Mouse (Mus musculus) brown adipose tissue, adult 24 weeks (tissue): ENCODE data around the gene Fbxo9. TPM values are rescaled to one million over a fixed set of nuclear protein-coding genes. Genes with fewer than 3 reads are reported as not detected.

ENCODE experiments used
- H3K27ac ChIP-seq: fragments of 200-500 bp; replicated peaks from 2 replicates; pipeline ENCODE4 v1.5.1; 2012; ENCODE audit warnings: low read depth, mild to moderate bottlenecking, low read length
- H3K4me1 ChIP-seq: fragments of 200-500 bp; 2 replicates; pipeline ENCODE4 v1.6.1; 2012; ENCODE audit warnings: low read length, mixed read lengths; ENCODE audit not compliant: control insufficient read depth, insufficient read depth, insufficient read length
- H3K4me3 ChIP-seq: fragments of 200-500 bp; 2 replicates; pipeline ENCODE4 v1.5.1; 2012; ENCODE audit warnings: low read depth, mild to moderate bottlenecking, low read length, moderate library complexity; ENCODE audit not compliant: insufficient read depth
- polyA plus RNA-seq: library from polyadenylated mRNA; stranded (reverse); fragments of >200 nt; gene quantifications from 2 replicates; pipeline ENCODE4 v1.2.4, GENCODE M21; 2012; ENCODE audit not compliant: missing spikeins, insufficient read depth, insufficient read length

The Fbxo9 gene
- polyA plus RNA-seq, 1 experiment: 70.2 TPM

- Histone ChIP-seq H3K4me3 (no peak overlapping the region), H3K27ac (peak overlapping the region; percentile 94), H3K4me1 (peaks cover 22% of the 10 kb centered on the region)
Measured at GRCm38 (mm10) chr9:78121985-78122384, 13.1 kb upstream of the Fbxo9 start.

DNA sequence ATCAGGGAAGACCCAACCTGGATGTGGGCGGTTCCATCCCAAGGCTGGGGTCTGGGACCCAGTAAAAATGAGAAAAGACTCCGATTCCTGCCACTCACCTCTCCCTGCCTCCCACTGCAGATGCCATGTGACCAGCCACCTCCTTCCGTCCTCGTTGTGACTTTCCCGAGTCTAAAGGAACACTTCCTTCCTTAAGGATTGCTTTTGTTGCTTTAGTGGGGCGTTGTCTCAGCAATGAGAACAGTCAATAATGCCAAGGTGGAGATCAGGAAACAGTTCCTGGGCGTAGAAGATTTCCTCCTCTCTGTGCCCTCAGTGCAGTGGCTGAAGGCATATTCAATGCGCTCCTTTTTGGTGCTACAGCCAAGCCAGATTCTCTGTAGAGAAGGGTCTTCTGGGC, 12.5 kb upstream of the Fbxo9 start:
- H3K27ac ChIP-seq: peak overlapping the region; percentile 94
- peak overlapping the region; percentile 24; the same call in 1 of the 2 replicates for H3K4me3 ChIP-seq
- H3K4me1 ChIP-seq: peaks cover 19% of the 10 kb centered on the region

DNA sequence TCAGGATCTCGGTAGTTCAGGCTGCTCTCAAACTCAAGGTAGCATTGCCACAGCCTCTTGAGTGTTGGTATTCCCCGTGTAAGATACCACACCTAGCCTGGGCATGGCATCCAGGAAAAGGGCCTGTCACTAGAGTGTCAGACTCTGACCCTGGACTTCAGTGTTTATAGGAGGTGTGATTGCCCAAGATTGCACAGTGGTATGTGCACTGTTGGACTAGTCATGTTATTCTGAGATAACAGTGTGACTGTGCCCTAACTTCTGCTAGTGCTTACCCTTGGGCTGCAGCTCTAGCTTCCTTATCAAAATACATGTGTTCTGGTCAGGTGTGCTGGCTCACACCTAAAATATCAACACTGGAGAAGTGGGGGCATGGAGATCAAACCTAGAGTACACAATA, 8.8 kb upstream of the Fbxo9 start:
- Histone ChIP-seq H3K4me3 (no peak overlapping the region), H3K4me1 (peaks cover 22% of the 10 kb centered on the region), H3K27ac (no peak overlapping the region)

GRCm38 (mm10) chr9:78115746-78116145, 6.9 kb upstream of the Fbxo9 start:
- Histone ChIP-seq H3K4me1 (peaks cover 16% of the 10 kb centered on the region), H3K4me3 (peak overlapping the region; percentile 53), H3K27ac (peak overlapping the region; percentile 100)

- peaks cover 15% of the 10 kb centered on the region for H3K4me1 ChIP-seq
- H3K27ac ChIP-seq: peak overlapping the region; percentile 90
- H3K4me3 ChIP-seq: peak overlapping the region; percentile 95
Measured at GRCm38 (mm10) chr9:78113538-78113885, 4.6 kb upstream of the Fbxo9 start.

DNA sequence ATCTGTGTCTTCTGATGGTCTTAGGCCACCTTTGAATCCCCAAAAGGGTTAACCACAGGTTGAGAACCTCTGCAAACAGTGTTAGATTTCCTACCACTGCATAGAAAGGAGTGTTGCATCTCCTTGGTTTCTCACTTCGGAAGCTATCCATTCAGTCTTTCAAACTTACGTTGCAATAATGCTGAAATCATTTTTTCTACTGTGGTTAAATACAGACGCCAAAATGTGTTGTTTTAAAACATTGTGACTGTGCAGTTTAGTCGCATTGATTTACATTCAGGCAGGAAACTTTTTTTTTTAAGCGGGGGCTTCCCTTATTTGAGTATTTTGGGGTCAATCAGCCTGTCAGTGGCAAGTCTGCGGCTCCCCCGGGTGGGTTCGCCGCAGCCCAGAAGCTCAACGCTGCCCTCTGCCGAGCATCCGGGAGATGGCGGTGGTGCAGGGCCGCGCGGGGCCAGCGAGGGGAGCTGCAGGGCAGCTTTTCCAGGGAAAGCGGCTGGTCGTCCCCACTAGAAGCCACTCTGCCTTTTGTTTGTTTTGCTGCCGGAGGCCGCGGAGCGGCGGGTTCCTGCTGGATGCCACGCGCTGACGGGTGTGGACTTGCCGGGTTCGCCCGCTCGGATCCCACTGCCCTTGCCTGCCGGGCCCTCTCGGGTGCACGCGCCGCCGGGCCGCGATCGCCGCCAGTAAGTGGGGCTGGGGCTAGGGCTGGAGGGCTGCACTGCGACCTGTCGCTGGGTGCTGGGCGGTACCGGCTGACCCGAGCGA, 4.1 kb upstream of the Fbxo9 start:
- Histone ChIP-seq H3K27ac (peak overlapping the region; percentile 90), H3K4me1 (peaks cover 15% of the 10 kb centered on the region), H3K4me3 (peak overlapping the region; percentile 95)

- H3K27ac ChIP-seq: no peak overlapping the region
- no peak overlapping the region for H3K4me3 ChIP-seq
- peaks cover 15% of the 10 kb centered on the region for H3K4me1 ChIP-seq
Measured at GRCm38 (mm10) chr9:78111456-78111855, 2.6 kb upstream of the Fbxo9 start.

DNA sequence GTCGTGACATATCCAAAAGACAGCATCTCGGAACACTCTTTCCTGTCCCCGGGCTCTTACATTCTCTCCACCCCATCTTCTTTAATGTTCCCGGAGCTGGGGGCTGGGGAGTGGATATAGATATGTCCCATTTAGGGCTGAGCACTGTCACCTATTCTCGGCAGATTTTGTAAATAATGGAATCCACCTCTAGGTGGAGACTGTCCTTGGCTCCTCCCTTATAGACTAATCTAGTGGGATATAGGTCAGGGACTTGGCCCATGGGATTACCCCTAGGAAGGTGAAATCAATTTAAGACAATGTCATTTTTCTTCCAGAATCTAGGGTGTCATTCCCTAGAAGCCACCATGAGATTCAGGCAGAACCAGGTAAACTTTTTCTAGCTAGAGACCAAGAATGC, 791 bp upstream of the Fbxo9 start:
- H3K4me1 ChIP-seq: peaks cover 7% of the 10 kb centered on the region
- H3K4me3 ChIP-seq: peak overlapping the region; percentile 35
- H3K27ac ChIP-seq: peak overlapping the region; percentile 73

DNA sequence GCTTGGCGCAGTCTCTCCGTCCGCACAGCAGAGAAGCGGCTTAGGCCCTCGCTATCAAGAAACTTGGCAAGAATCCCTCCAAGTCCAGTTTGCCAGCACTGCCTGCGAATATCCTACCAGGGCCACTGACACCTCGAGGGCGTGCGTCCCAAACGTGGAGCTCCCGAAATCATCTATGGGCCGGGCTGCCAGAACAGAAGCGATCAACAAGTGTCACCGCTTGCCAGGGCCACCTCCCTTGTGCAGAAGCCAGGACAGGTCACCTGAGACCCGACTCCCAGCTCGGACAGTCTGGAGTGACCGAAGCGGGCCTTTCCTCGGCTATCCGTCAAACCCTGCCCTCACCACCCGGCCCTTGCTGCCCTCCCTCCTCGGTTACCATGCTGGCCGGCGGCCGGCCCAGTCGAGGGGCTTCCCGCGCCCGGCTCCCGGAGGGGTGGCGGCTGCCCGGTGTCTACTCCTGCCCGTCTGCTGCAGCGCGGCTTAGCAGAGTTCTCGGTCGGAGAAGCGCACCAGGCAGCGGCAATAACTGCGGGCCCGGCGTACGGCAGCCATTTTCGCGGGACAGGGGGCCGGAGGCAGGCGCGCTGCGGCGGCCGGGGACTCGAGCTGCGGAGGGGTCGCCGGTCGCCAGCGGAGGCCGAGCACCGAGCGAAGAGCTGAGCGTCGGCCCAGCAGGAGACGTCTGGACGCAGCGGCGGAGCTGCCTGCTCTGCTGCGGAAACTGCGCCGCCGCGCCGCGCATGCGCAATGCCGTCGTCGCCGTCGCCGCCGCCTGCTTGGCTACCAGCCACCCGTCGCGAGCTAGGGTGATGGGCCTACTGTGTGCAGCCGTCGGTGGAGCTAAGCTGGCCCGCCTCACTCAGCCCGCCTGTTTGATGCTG, 711 bp downstream of the Fbxo9 start:
- Histone ChIP-seq H3K4me3 (peak overlapping the region; percentile 82), H3K27ac (peak overlapping the region; percentile 87), H3K4me1 (peaks cover 3% of the 10 kb centered on the region; the same call in 1 of the 2 replicates)

DNA sequence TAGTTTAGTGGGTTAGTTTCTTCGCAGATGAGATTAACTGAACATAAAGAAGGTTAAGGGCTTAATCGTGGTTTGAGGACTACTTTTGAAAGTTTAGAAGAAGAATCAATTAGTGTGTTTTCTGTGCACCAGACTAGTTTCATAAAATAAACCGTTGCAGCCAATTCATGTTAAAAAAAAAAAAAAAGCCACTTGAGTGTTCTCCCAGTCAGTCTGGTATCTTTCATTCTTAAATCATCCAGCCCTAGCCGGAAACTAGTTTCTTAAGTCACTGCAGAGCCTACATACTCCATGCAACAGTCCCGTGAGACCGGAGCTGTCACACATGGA, 1.3 kb downstream of the Fbxo9 start:
- Histone ChIP-seq H3K4me1 (peaks cover 3% of the 10 kb centered on the region; the same call in 1 of the 2 replicates), H3K27ac (no peak overlapping the region), H3K4me3 (peak overlapping the region; percentile 82)

- H3K4me3 ChIP-seq: no peak overlapping the region
Measured at GRCm38 (mm10) chr9:78106821-78107220, 2.0 kb downstream of the Fbxo9 start.

GRCm38 (mm10) chr9:78105501-78105932, 3.3 kb downstream of the Fbxo9 start:
- Histone ChIP-seq H3K4me1 (peaks cover 3% of the 10 kb centered on the region; the same call in 1 of the 2 replicates), H3K4me3 (no peak overlapping the region), H3K27ac (no peak overlapping the region)

More at GRCm38 (mm10) chr9:78106821-78107220, 2.0 kb downstream of the Fbxo9 start:
- H3K4me1 ChIP-seq: peaks cover 3% of the 10 kb centered on the region; the same call in 1 of the 2 replicates
- H3K27ac ChIP-seq: no peak overlapping the region

- Histone ChIP-seq H3K27ac (no peak overlapping the region), H3K4me1 (no peaks in the 10 kb centered on the region), H3K4me3 (no peak overlapping the region)
Measured at GRCm38 (mm10) chr9:78104973-78105372, 3.9 kb downstream of the Fbxo9 start.

DNA sequence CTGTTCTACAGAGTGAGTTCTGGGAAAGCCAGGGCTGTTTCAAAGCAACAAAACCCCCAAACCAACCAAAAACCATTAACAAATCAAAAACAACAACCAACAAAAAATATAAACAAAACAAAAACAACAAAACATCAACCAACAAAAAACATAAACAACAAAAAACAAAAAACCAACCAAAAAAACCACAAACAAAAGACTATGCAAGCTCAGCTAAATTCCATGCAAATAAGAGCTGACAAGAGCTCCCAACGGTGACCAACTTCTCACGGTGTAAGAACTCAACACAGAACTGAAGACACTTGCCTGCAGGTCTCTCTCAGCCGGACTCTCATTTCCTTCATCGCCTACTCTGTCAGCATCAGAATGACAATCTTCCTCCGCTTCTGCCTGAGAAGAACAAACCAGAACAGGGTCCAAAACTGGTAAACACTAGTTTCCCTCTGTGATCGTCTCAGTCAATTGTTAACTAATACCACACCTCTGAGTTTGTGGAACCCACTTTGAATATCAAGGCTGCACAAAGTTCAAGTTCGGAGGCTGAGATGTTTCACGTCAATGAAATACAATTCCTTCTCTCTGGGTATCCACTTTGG, 4.8 kb downstream of the Fbxo9 start:
- Histone ChIP-seq H3K27ac (no peak overlapping the region), H3K4me3 (no peak overlapping the region), H3K4me1 (no peaks in the 10 kb centered on the region)

GRCm38 (mm10) chr9:78101431-78101830, 7.4 kb downstream of the Fbxo9 start:
- no peak overlapping the region for H3K27ac ChIP-seq

More at GRCm38 (mm10) chr9:78101431-78101830, 7.4 kb downstream of the Fbxo9 start:
- Histone ChIP-seq H3K4me3 (no peak overlapping the region), H3K4me1 (no peaks in the 10 kb centered on the region)
